ENCODE assay signal across 13 mouse cellular contexts in the genomic region with DNA sequence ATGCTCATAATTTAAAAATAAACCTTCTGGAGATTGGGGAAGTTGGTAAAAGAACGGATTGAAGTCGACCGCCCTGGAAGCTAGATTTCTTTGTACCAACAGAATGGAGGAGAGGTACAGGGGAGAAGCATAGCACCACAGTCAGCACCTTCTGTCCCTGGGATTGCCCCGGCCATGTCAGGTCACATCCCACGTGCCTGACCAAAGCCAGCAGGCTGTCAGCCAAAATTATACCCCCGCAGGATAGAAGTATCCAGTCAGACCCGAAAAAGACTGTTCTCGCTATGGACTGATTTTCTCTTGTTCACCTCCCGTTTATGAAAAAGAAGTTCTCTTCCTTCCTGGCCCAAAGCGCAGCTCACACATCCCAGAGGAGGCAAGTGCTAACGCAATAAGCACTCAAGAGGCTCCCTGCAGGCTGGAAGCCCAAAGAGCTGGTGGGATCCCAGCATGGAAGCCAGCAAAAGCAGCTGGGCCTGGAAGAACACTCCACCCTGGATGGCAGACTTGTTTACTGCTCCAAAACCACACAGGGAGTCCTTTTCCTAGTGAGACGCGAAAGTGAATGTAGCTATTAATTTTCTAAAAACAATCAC. TPM values are rescaled to one million over a fixed set of nuclear protein-coding genes. Genes with fewer than 3 reads are reported as not detected.
DNase-seq lines count a peak whose midpoint lies in the region; ATAC-seq lines count a peak whose summit lies in the region.
"Had no signal": no experiment of that assay in that cellular context is flagged by ENCODE, and none has a peak within 500 bp of the region (broad histone marks: within the 10 kb centered on the region; RNA-seq: fewer than 3 reads in every experiment).

No protein-coding gene starts in this region.

- peaks cover 11% of the 10 kb centered on the region; the same call in 1 of the 2 replicates for H3K4me1 ChIP-seq in midbrain, embryonic 16.5 days (ENCODE audit: control insufficient read depth, insufficient read depth, low read length)
- H3K4me1 ChIP-seq in midbrain, embryonic 11.5 days (ENCODE audit: control insufficient read depth, insufficient read depth, low read length), result peaks cover 16% of the 10 kb centered on the region
- peaks cover 54% of the 10 kb centered on the region for H3K4me1 ChIP-seq in hindbrain, embryonic 13.5 days (replicated peaks)

- no peak overlapping the region for H3K9ac ChIP-seq in midbrain, embryonic 16.5 days (ENCODE audit: low read depth, low read length)
- no peak overlapping the region for H3K9ac ChIP-seq in midbrain, embryonic 11.5 days (ENCODE audit: low read length)
- H3K9ac ChIP-seq in hindbrain, embryonic 13.5 days, result no peak overlapping the region
- H3K9ac ChIP-seq: liver, embryonic 12.5 days; midbrain, embryonic 12.5 days had no signal

- no peak for ATAC-seq in midbrain, embryonic 16.5 days
- ATAC-seq in midbrain, embryonic 11.5 days (ENCODE audit: low FRiP score), result no peak
- no peak for ATAC-seq in hindbrain, embryonic 13.5 days (ENCODE audit: low FRiP score)
- ATAC-seq: liver, embryonic 12.5 days had no signal

- H3K4me2 ChIP-seq in midbrain, embryonic 16.5 days (ENCODE audit: low read length), result no peak overlapping the region
- no peak overlapping the region for H3K4me2 ChIP-seq in midbrain, embryonic 11.5 days
- no peak overlapping the region for H3K4me2 ChIP-seq in hindbrain, embryonic 13.5 days
- H3K4me2 ChIP-seq: liver, embryonic 12.5 days; midbrain, embryonic 12.5 days had no signal

- no peaks in the 10 kb centered on the region for H3K9me3 ChIP-seq in midbrain, embryonic 16.5 days (replicated peaks; ENCODE audit: control insufficient read depth, low read length, poor library complexity, severe bottlenecking)
- H3K9me3 ChIP-seq in midbrain, embryonic 11.5 days (ENCODE audit: control insufficient read depth, low read length), result no peaks in the 10 kb centered on the region
- H3K9me3 ChIP-seq in hindbrain, embryonic 13.5 days, result no peaks in the 10 kb centered on the region
- H3K9me3 ChIP-seq: liver, embryonic 12.5 days; midbrain, embryonic 12.5 days had no signal

- peak; percentile 53 to 57 for DNase-seq in heart, adult 18-20 months
- no peak for DNase-seq in heart, adult 8-10 months (ENCODE audit: low spot score)
- DNase-seq in midbrain, embryonic 11.5 days (ENCODE audit: low spot score, missing footprints), result no peak
- peak; percentile 54 for DNase-seq in testis, postnatal 10 days (ENCODE audit: low spot score)
- DNase-seq in ovary, postnatal 10 days (ENCODE audit: low spot score), result no peak
- no peak for DNase-seq in left cerebral cortex, postnatal 4 days
- DNase-seq: cerebellum, adult 8-10 months had no signal

- intact Hi-C loops in left cerebral cortex, postnatal 4 days (cut with DNase I), result no loop called here

- no peaks in the 10 kb centered on the region for H3K36me3 ChIP-seq in midbrain, embryonic 16.5 days (ENCODE audit: control insufficient read depth, insufficient read depth, low read length)
- no peaks in the 10 kb centered on the region for H3K36me3 ChIP-seq in midbrain, embryonic 11.5 days (ENCODE audit: control insufficient read depth, insufficient read depth, low read length)
- no peaks in the 10 kb centered on the region for H3K36me3 ChIP-seq in hindbrain, embryonic 13.5 days
- H3K36me3 ChIP-seq: midbrain, embryonic 12.5 days had no signal

- no peak overlapping the region for H3K4me3 ChIP-seq in midbrain, embryonic 16.5 days (ENCODE audit: low read depth, low read length)
- no peak overlapping the region for H3K4me3 ChIP-seq in midbrain, embryonic 11.5 days (ENCODE audit: low read depth, low read length)
- H3K4me3 ChIP-seq in hindbrain, embryonic 13.5 days, result no peak overlapping the region
- H3K4me3 ChIP-seq: liver, embryonic 12.5 days; midbrain, embryonic 12.5 days had no signal

- H3K27ac ChIP-seq in midbrain, embryonic 16.5 days (ENCODE audit: low read length), result peak overlapping the region; percentile 34; the same call in 1 of the 2 replicates
- no peak overlapping the region for H3K27ac ChIP-seq in midbrain, embryonic 11.5 days (ENCODE audit: low read depth, low read length)
- peak overlapping the region; percentile 67 for H3K27ac ChIP-seq in hindbrain, embryonic 13.5 days
- H3K27ac ChIP-seq: liver, embryonic 12.5 days; midbrain, embryonic 12.5 days had no signal

- WGBS in midbrain, embryonic 16.5 days, result 58% methylated on average over 13 of the region's 13 CpGs
- WGBS in midbrain, embryonic 11.5 days, result 59% methylated on average over 13 of the region's 13 CpGs
- 56% methylated on average over 13 of the region's 13 CpGs for WGBS in hindbrain, embryonic 13.5 days

- H3K27me3 ChIP-seq in midbrain, embryonic 16.5 days (ENCODE audit: control insufficient read depth, insufficient read depth, low read depth, low read length), result no peaks in the 10 kb centered on the region
- no peaks in the 10 kb centered on the region for H3K27me3 ChIP-seq in midbrain, embryonic 11.5 days (ENCODE audit: control insufficient read depth, insufficient read depth, low read length)
- H3K27me3 ChIP-seq in hindbrain, embryonic 13.5 days, result no peaks in the 10 kb centered on the region
- H3K27me3 ChIP-seq: CH12.LX; liver, embryonic 12.5 days; midbrain, embryonic 12.5 days had no signal

RNA-seq across cellular contexts. Expression of gene Acss1, which starts 19.9 kb away (rescaled TPM):
- 100 to 1,000 TPM; 261 to 288 TPM for total RNA-seq in heart, adult 18-20 months (2021)
- total RNA-seq in heart, adult 8-10 months (2022), result 100 to 1,000 TPM; 259 to 343 (median 275) TPM
- 15.6 and 20.5 TPM in 2 replicates for polyA plus RNA-seq in midbrain, embryonic 16.5 days (2015; fragmentation: Nextera tagmentation; extraction: Ambion mirVana)
- 20.5 and 21.5 TPM in 2 replicates for polyA plus RNA-seq in midbrain, embryonic 11.5 days (2014; fragmentation: Nextera tagmentation; extraction: Ambion mirVana)
- polyA plus RNA-seq in hindbrain, embryonic 13.5 days (2015; fragmentation: Nextera tagmentation; extraction: Ambion mirVana), result 19.8 and 20.1 TPM in 2 replicates
- total RNA-seq in left cerebral cortex, postnatal 4 days (2021), result 10 to 100 TPM; 15.5 to 16.6 TPM

RNA-seq across cellular contexts. Expression of gene Apmap, which starts 40.0 kb away (rescaled TPM):
- 10 to 100 TPM; 62.2 to 67.1 TPM for total RNA-seq in heart, adult 18-20 months (2021)
- total RNA-seq in heart, adult 8-10 months (2022), result 10 to 100 TPM; 46.6 to 68.1 (median 52.7) TPM
- 37.3 and 38.3 TPM in 2 replicates for polyA plus RNA-seq in midbrain, embryonic 16.5 days (2015; fragmentation: Nextera tagmentation; extraction: Ambion mirVana)
- polyA plus RNA-seq in midbrain, embryonic 11.5 days (2014; fragmentation: Nextera tagmentation; extraction: Ambion mirVana), result 36.9 and 37.7 TPM in 2 replicates
- 42.9 and 45.9 TPM in 2 replicates for polyA plus RNA-seq in hindbrain, embryonic 13.5 days (2015; fragmentation: Nextera tagmentation; extraction: Ambion mirVana)
- 10 to 100 TPM; 29.1 to 37.9 TPM for total RNA-seq in left cerebral cortex, postnatal 4 days (2021)

RNA-seq across cellular contexts. Expression of gene Vsx1, which starts 40.8 kb away (rescaled TPM):
- total RNA-seq in heart, adult 18-20 months (2021), result under 1 TPM in 1 of 2 experiments, not detected in 1; 0.10 TPM
- total RNA-seq in heart, adult 8-10 months (2022), result under 1 TPM; 0.09 to 0.13 (median 0.12) TPM
- polyA plus RNA-seq in midbrain, embryonic 16.5 days (2015; fragmentation: Nextera tagmentation; extraction: Ambion mirVana), result 0.06 and 0.07 TPM in 2 replicates
- polyA plus RNA-seq in midbrain, embryonic 11.5 days (2014; fragmentation: Nextera tagmentation; extraction: Ambion mirVana), result 0.31 and 0.33 TPM in 2 replicates
- 0.18 and 0.61 TPM in 2 replicates for polyA plus RNA-seq in hindbrain, embryonic 13.5 days (2015; fragmentation: Nextera tagmentation; extraction: Ambion mirVana)
- under 1 TPM; 0.10 to 0.12 TPM for total RNA-seq in left cerebral cortex, postnatal 4 days (2021)
- total RNA-seq: CH12.LX had no signal
- polyA plus RNA-seq: heart, embryonic 16.5 days; liver, embryonic 12.5 days had no signal

Comparison
In these comparisons a context has a peak if more than half of its experiments do, and no peak if none do; other contexts are left out.
1. DNase-seq: peak in heart, adult 18-20 months (2 of 2) and testis, postnatal 10 days (single experiment); none in heart, adult 8-10 months (single experiment), midbrain, embryonic 11.5 days (single experiment), ovary, postnatal 10 days (single experiment) and left cerebral cortex, postnatal 4 days (single experiment).
2. RNA of gene Acss1, which starts 19.9 kb away (total RNA-seq): 261 to 288 TPM in heart, adult 18-20 months and 259 to 343 TPM in heart, adult 8-10 months; 15.5 to 16.6 TPM in left cerebral cortex, postnatal 4 days; every median in the first group is over 10 times any median in the second.